Mouse (Mus musculus) heart, postnatal 0 days (tissue): ENCODE results near the gene Olfr557. TPM values are rescaled to one million over a fixed set of nuclear protein-coding genes. Genes with fewer than 3 reads are reported as not detected.

ENCODE experiments used
- ATAC-seq: fragments of 200-750 bp; cut with Nextera tagmentation; 2 replicates; pipeline ENCODE4 v1.8.0; 2017; ENCODE audit warnings: low read depth, moderate number of reproducible peaks, moderate library complexity; ENCODE audit not compliant: insufficient read depth
- DNase-seq: peaks from one replicate; pipeline ENCODE4 v3.0.0-alpha.2; 2016; ENCODE audit warnings: low spot score
- H3K27ac ChIP-seq: fragments of 300-500 bp; sonication (generic); 2 replicates; pipeline ENCODE4 v1.5.1; 2014; ENCODE audit warnings: low read depth, mild to moderate bottlenecking
- H3K27me3 ChIP-seq: fragments of 300-500 bp; sonication (generic); 2 replicates; pipeline ENCODE4 v1.6.1; 2014; ENCODE audit warnings: low read length, mixed read lengths; ENCODE audit not compliant: control insufficient read depth, insufficient read depth
- H3K36me3 ChIP-seq: fragments of 300-500 bp; sonication (generic); replicated peaks from 2 replicates; pipeline ENCODE4 v1.6.1; 2014; ENCODE audit warnings: low read length, mixed read lengths; ENCODE audit not compliant: control insufficient read depth, insufficient read depth
- H3K4me1 ChIP-seq: fragments of 300-500 bp; sonication (generic); 2 replicates; pipeline ENCODE4 v1.6.1; 2014; ENCODE audit warnings: antibody characterized with exemption; ENCODE audit not compliant: control insufficient read depth, insufficient read depth
- H3K4me2 ChIP-seq: fragments of 300-500 bp; sonication (generic); 2 replicates; pipeline ENCODE4 v1.6.1; 2014; ENCODE audit warnings: low read depth, mild to moderate bottlenecking, low read length, moderate library complexity
- H3K4me3 ChIP-seq: fragments of 300-500 bp; sonication (generic); 2 replicates; pipeline ENCODE4 v1.5.1; 2014; ENCODE audit warnings: low read depth, low read length
- H3K9ac ChIP-seq: fragments of 300-500 bp; sonication (generic); replicated peaks from 2 replicates; pipeline ENCODE4 v1.6.1; 2014; ENCODE audit warnings: low read depth, low read length, mixed read lengths
- H3K9me3 ChIP-seq: fragments of 300-500 bp; sonication (generic); replicated peaks from 2 replicates; pipeline ENCODE4 v1.6.1; 2016; ENCODE audit warnings: low read length; ENCODE audit not compliant: control insufficient read depth
- CTCF ChIP-seq: IDR thresholded peaks from 2 replicates; pipeline ENCODE4 v1.5.1; 2016; ENCODE audit warnings: antibody characterized with exemption, control low read depth, low read depth
- EP300 ChIP-seq: IDR thresholded peaks from 2 replicates; pipeline ENCODE4 v1.6.1; 2016; ENCODE audit warnings: antibody characterized with exemption, low read depth
- WGBS: fragments of 180-500 bp; shearing (Covaris S2); extraction: QIAGEN DNeasy Blood & Tissue Kit; methylation state at CpG from one replicate; pipeline ENCODE4 v1.1.7; 2014; 5-methylcytosine and 5-hydroxymethylcytosine counted together
- polyA plus RNA-seq: library from polyadenylated mRNA; unstranded; fragments of >200 nt; fragmentation: Nextera tagmentation; extraction: Ambion mirVana; gene quantifications from 2 replicates; pipeline ENCODE4 v1.2.1, GENCODE M21; 2015
- total RNA-seq: library from RNA; depleted of rRNA; stranded (reverse); fragments of >200 nt; gene quantifications from 2 replicates; pipeline ENCODE4 v1.2.3, GENCODE M21; 2014; ENCODE audit warnings: low replicate concordance; rRNA removed

Gene Olfr557
- total RNA-seq, result not detected in 2 replicates
- not detected in 2 replicates for polyA plus RNA-seq

DNA sequence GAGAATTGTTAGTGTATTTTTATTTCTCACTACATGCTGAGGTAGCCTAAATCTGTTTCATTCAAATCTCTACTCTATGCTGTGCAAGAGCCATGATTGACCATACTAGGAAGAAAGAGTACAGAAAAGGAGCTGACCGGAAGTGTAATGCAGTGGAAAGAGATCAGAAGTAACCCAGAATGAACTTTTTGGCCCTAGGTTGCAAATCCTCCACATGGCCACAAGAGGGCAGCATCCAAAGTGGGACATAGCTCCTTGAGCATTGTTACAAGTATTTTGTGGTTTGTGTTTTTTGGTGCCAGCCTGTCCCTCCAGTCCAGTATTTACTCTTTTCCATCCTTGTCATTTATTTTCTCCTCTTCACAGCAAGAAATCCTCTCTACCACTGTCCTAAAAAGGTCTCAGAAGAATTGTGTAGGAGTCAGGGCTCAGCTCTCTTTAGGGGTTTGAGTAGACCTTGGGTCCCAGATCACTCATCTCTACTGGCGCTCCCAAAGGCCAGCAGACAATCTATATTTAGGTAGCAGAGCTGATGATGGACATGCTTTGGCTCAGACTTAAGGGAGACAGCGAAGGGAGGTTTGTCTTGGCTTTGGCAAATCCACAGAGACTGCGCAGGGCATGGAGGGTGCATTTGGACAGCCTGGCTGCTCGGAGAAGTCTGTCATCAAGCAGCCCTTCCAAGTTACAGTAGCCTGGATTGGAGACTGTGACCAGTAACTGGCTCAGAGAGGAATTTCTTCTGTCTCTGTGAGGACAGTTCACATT, at the start of gene Olfr557:
Olfr557 (plus strand) TSS at position 553 of the 768 bp plus-strand sequence.
- Histone ChIP-seq H3K9ac (no peak within 1 kb of the TSS), H3K4me3 (no peak within 1 kb of the TSS), H3K27ac (no peak within 1 kb of the TSS), H3K27me3 (no peaks in the 10 kb centered on the region), H3K36me3 (no peaks in the 10 kb centered on the region), H3K4me1 (no peaks in the 10 kb centered on the region), H3K9me3 (no peaks in the 10 kb centered on the region), H3K4me2 (no peak within 1 kb of the TSS)
- no peak for ATAC-seq
- WGBS, result 50% methylated on average over 5 of the region's 5 CpGs
- TF ChIP-seq CTCF, result peak; percentile 80
- TF ChIP-seq EP300, result no peak
- DNase-seq, result peak; percentile 16

- DNase-seq, result no peak
- no peak within 1 kb of the TSS for H3K4me3 ChIP-seq
- no peak within 1 kb of the TSS for H3K9ac ChIP-seq
- 56% methylated on average over 1 of the region's 1 CpGs for WGBS
- H3K27me3 ChIP-seq, result no peaks in the 10 kb centered on the region
- H3K36me3 ChIP-seq, result no peaks in the 10 kb centered on the region
- H3K27ac ChIP-seq, result no peak within 1 kb of the TSS
- H3K9me3 ChIP-seq, result no peaks in the 10 kb centered on the region
- no peaks in the 10 kb centered on the region for H3K4me1 ChIP-seq
- TF ChIP-seq EP300 (no peak), CTCF (no peak)
- H3K4me2 ChIP-seq, result no peak within 1 kb of the TSS
- no peak for ATAC-seq
Observed at GRCm38 (mm10) chr7:102658523-102658922, 37.2 kb upstream of the Olfr557 start, which contains the start of gene Olfr555. Olfr555 (plus strand) TSS chr7:102658823.

- Histone ChIP-seq H3K9ac (no peak within 1 kb of the TSS), H3K36me3 (no peaks in the 10 kb centered on the region), H3K4me2 (no peak within 1 kb of the TSS), H3K4me3 (no peak within 1 kb of the TSS), H3K27ac (no peak within 1 kb of the TSS), H3K9me3 (no peaks in the 10 kb centered on the region), H3K4me1 (no peaks in the 10 kb centered on the region), H3K27me3 (no peaks in the 10 kb centered on the region)
- ATAC-seq (no peak), DNase-seq (no peak)
- 59% methylated on average over 3 of the region's 3 CpGs for WGBS
- no peak for TF ChIP-seq CTCF
- no peak for TF ChIP-seq EP300
Observed at GRCm38 (mm10) chr7:102664599-102664998, 31.1 kb upstream of the Olfr557 start, which contains the start of gene Olfr556. Olfr556 (plus strand) TSS chr7:102664899.

GRCm38 (mm10) chr7:102665378-102665777, 30.3 kb upstream of the Olfr557 start:
- H3K4me2 ChIP-seq, result no peak overlapping the region
- H3K27me3 ChIP-seq, result no peaks in the 10 kb centered on the region
- H3K9me3 ChIP-seq, result no peaks in the 10 kb centered on the region
- H3K4me1 ChIP-seq, result no peaks in the 10 kb centered on the region
- H3K36me3 ChIP-seq, result no peaks in the 10 kb centered on the region
- WGBS, result 26% methylated on average over 2 of the region's 2 CpGs
- no peak overlapping the region for H3K9ac ChIP-seq
- ATAC-seq (no peak), DNase-seq (peak; percentile 42)
- TF ChIP-seq EP300 (no peak), CTCF (peak; percentile 54)
- no peak overlapping the region for H3K27ac ChIP-seq
- H3K4me3 ChIP-seq, result no peak overlapping the region

- no peak overlapping the region for H3K4me3 ChIP-seq
- ATAC-seq (no peak), DNase-seq (no peak)
- H3K36me3 ChIP-seq, result peaks cover 10% of the 10 kb centered on the region; the same call in 1 of the 2 replicates
- TF ChIP-seq EP300 (no peak), CTCF (no peak)
- no peaks in the 10 kb centered on the region for H3K9me3 ChIP-seq
- H3K9ac ChIP-seq, result no peak overlapping the region
- 70% methylated on average over 2 of the region's 2 CpGs for WGBS
- H3K27me3 ChIP-seq, result no peaks in the 10 kb centered on the region
- no peak overlapping the region for H3K27ac ChIP-seq
- no peak overlapping the region for H3K4me2 ChIP-seq
- no peaks in the 10 kb centered on the region for H3K4me1 ChIP-seq
Observed at GRCm38 (mm10) chr7:102676225-102676624, 19.5 kb upstream of the Olfr557 start.
